22 mouse cellular contexts compared by ENCODE assay signal in the genomic region with DNA sequence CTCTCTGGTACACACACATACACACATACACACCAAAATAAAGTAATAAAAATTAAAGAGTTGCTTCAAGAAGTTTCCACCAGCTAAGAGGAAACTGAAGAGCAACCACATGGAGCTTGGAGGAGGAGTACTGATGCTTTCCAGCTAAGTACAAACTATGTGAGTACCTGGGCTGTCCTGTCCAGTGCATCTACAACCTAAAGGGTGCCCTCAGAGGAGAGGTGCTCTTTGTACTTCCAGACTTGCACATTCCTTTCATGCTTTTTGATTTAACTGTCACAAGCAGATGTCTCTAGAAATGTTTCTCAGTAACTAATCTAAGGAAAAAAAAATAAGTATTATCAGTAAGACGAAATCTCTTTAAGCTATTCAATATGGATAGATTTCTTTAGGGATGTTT. TPM values are rescaled to one million over a fixed set of nuclear protein-coding genes. Genes with fewer than 3 reads are reported as not detected.
DNase-seq lines count a peak whose midpoint lies in the region; ATAC-seq and TF ChIP-seq lines count a peak whose summit lies in the region.
"Had no signal": no experiment of that assay in that cellular context is flagged by ENCODE, and none has a peak within 500 bp of the region (broad histone marks: within the 10 kb centered on the region; RNA-seq: fewer than 3 reads in every experiment).

No protein-coding gene starts in this region.

- no peaks in the 10 kb centered on the region for H3K36me3 ChIP-seq in kidney, adult 2 months (ENCODE audit: control insufficient read depth, insufficient read depth, low read length)
- no peaks in the 10 kb centered on the region for H3K36me3 ChIP-seq in kidney, embryonic 14.5 days (ENCODE audit: control insufficient read depth, insufficient read depth, low read length)
- H3K36me3 ChIP-seq in spleen, adult 2 months (ENCODE audit: control insufficient read depth, insufficient read depth, low read length) = 0 out of 2 replicates have a peak, but pooled peaks cover 2% of the 10 kb centered on the region
- H3K36me3 ChIP-seq: embryonic facial prominence, embryonic 13.5 days had no signal

- ATAC-seq in kidney, embryonic 14.5 days (ENCODE audit: low FRiP score, low TSS enrichment) = no peak
- ATAC-seq: forebrain, embryonic 14.5 days had no signal

- WGBS in kidney, adult 2 months = 64% methylated on average over 1 of the region's 1 CpGs
- WGBS in kidney, embryonic 14.5 days = 92% methylated on average over 1 of the region's 1 CpGs
- WGBS in spleen, adult 2 months = 91% methylated on average over 1 of the region's 1 CpGs

- DNase-seq in kidney, adult 2 months = peak; percentile 60
- peak; percentile 55 for DNase-seq in kidney, adult 9 months
- DNase-seq in kidney, postnatal 4 days = no peak
- DNase-seq in spleen, adult 2 months (ENCODE audit: low read depth in 1 of 2, low spot score in 2 of 2) = no peak
- no peak for DNase-seq in spleen, postnatal 14 days (ENCODE audit: low spot score in 2 of 2)
- DNase-seq: adrenal gland, adult 2 months; adrenal gland, postnatal 10 days; adrenal gland, postnatal 25 days; cerebellum, adult 11 months; cerebellum, adult 18-20 months; cerebellum, adult 8-10 months; cerebellum, adult 9-11 months; cerebellum, postnatal 14 days; cerebellum, postnatal 36 days; embryo, embryonic 11 days had no signal

- no peak overlapping the region for H3K4me2 ChIP-seq in kidney, embryonic 14.5 days (replicated peaks; ENCODE audit: low read depth, low read length)
- H3K4me2 ChIP-seq: embryonic facial prominence, embryonic 13.5 days; embryonic facial prominence, embryonic 15.5 days; forebrain, embryonic 12.5 days had no signal

- no peak overlapping the region for H3K4me3 ChIP-seq in kidney, adult 2 months (ENCODE audit: insufficient read depth, low read depth, low read length)
- no peak overlapping the region for H3K4me3 ChIP-seq in kidney, embryonic 14.5 days (ENCODE audit: low read length)
- no peak overlapping the region for H3K4me3 ChIP-seq in spleen, adult 2 months (ENCODE audit: extremely low read depth, insufficient read depth, insufficient read length)
- H3K4me3 ChIP-seq: embryonic facial prominence, embryonic 13.5 days; embryonic facial prominence, embryonic 15.5 days; erythroblast, embryonic 14.5 days; forebrain, embryonic 10.5 days; forebrain, embryonic 12.5 days had no signal

- no peaks in the 10 kb centered on the region for H3K27me3 ChIP-seq in kidney, adult 2 months (replicated peaks; ENCODE audit: control insufficient read depth, insufficient read depth, low read length)
- no peaks in the 10 kb centered on the region for H3K27me3 ChIP-seq in kidney, embryonic 14.5 days (ENCODE audit: control insufficient read depth, insufficient read depth, low read length)
- no peaks in the 10 kb centered on the region for H3K27me3 ChIP-seq in spleen, adult 2 months (ENCODE audit: control insufficient read depth, insufficient read depth, low read length)
- H3K27me3 ChIP-seq: embryonic facial prominence, embryonic 13.5 days; embryonic facial prominence, embryonic 15.5 days; forebrain, embryonic 12.5 days had no signal

- H3K9ac ChIP-seq in kidney, embryonic 14.5 days (ENCODE audit: low read depth, low read length) = no peak overlapping the region
- H3K9ac ChIP-seq: embryonic facial prominence, embryonic 13.5 days; embryonic facial prominence, embryonic 15.5 days; forebrain, embryonic 12.5 days had no signal

- H3K4me1 ChIP-seq in kidney, adult 2 months (ENCODE audit: control insufficient read depth, insufficient read depth, low read length) = peaks cover 15% of the 10 kb centered on the region
- no peaks in the 10 kb centered on the region for H3K4me1 ChIP-seq in kidney, embryonic 14.5 days (ENCODE audit: control insufficient read depth, insufficient read depth, low read length)
- no peaks in the 10 kb centered on the region for H3K4me1 ChIP-seq in spleen, adult 2 months (ENCODE audit: control insufficient read depth, insufficient read depth, insufficient read length)
- H3K4me1 ChIP-seq: embryonic facial prominence, embryonic 15.5 days; forebrain, embryonic 12.5 days had no signal

- no peaks in the 10 kb centered on the region for H3K9me3 ChIP-seq in kidney, embryonic 14.5 days (ENCODE audit: control insufficient read depth, low read length)
- H3K9me3 ChIP-seq: embryonic facial prominence, embryonic 15.5 days; forebrain, embryonic 12.5 days had no signal

- TF ChIP-seq CTCF in kidney, adult 2 months (conservative IDR thresholded peaks at IDR 0.05; ENCODE audit: insufficient read depth, insufficient read length, low read depth, low read length) = no peak
- TF ChIP-seq CTCF in spleen, adult 2 months (IDR thresholded peaks at IDR 0.05; ENCODE audit: extremely low read depth, insufficient read depth, insufficient read length, insufficient replicate concordance) = no peak

- TF ChIP-seq POLR2A in kidney, adult 2 months (IDR thresholded peaks at IDR 0.05; ENCODE audit: low read depth, low read length) = no peak
- no peak for TF ChIP-seq POLR2A in spleen, adult 2 months (IDR thresholded peaks at IDR 0.05; ENCODE audit: low read depth, low read length)

- no peak overlapping the region for H3K27ac ChIP-seq in kidney, adult 2 months (ENCODE audit: insufficient read depth, low read depth, low read length)
- no peak overlapping the region for H3K27ac ChIP-seq in kidney, embryonic 14.5 days (ENCODE audit: low read depth, low read length)
- H3K27ac ChIP-seq in spleen, adult 2 months (ENCODE audit: insufficient read depth, low read length) = 0 out of 2 replicates have a peak overlapping the region, but pooled peaks have one; percentile 8
- H3K27ac ChIP-seq: embryonic facial prominence, embryonic 13.5 days; embryonic facial prominence, embryonic 15.5 days; forebrain, embryonic 10.5 days; forebrain, embryonic 12.5 days had no signal

RNA-seq across cellular contexts. Expression of gene Cfap97, which starts 14.2 kb away (rescaled TPM):
- 6.2 and 7.4 TPM in 2 replicates for polyA plus RNA-seq in kidney, adult 2 months (2012; rRNA removed)
- 28.8 and 30.9 TPM in 2 replicates for polyA plus RNA-seq in kidney, embryonic 14.5 days (2014; fragmentation: Nextera tagmentation; extraction: Ambion mirVana)
- polyA plus RNA-seq in spleen, adult 2 months (2012; rRNA removed) = 3.0 TPM in 2 replicates

RNA-seq across cellular contexts. Expression of gene Snx25, which starts 14.6 kb away (rescaled TPM):
- 8.6 and 9.8 TPM in 2 replicates for polyA plus RNA-seq in kidney, adult 2 months (2012; rRNA removed)
- 7.4 and 9.0 TPM in 2 replicates for polyA plus RNA-seq in kidney, embryonic 14.5 days (2014; fragmentation: Nextera tagmentation; extraction: Ambion mirVana)
- 4.7 and 4.9 TPM in 2 replicates for polyA plus RNA-seq in spleen, adult 2 months (2012; rRNA removed)

Comparison
In these comparisons a context has a peak if more than half of its experiments do, and no peak if none do; other contexts are left out.
1. DNase-seq: peak in kidney, adult 2 months (single experiment) and kidney, adult 9 months (single experiment); none in kidney, postnatal 4 days (0 of 2), spleen, adult 2 months (0 of 2) and spleen, postnatal 14 days (0 of 2).